Mouse (Mus musculus): ENCODE results near the gene Trim72.

DNA sequence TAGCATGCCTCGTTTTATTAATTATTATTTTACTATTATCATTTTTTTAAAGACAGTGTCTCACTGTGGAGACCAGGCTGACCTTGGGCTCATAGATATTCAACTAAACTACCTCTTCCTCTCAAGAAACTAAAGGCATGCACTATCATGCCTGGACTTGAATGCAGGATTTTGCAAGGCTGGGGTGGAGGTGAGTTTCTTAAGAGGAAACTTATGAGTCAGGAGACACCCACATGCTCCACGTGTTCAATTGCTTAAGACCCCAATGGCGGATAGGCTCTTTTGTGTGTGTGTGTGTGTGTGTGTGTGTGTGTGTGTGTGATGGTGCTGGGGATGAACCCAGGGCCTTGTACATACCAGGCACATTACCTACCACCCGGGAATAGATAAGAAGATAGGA lies 21.6 kb downstream of the Trim72 start:
- no peak for TF ChIP-seq CTCF (IDR thresholded peaks at IDR 0.05; ENCODE audit: low read depth)
- no peak for TF ChIP-seq EP300 (IDR thresholded peaks at IDR 0.05; ENCODE audit: low read depth)
